In genomic region chr10:41883741-41884575, GRCm38 (mm10) we compare ENCODE assay signal across 15 mouse cellular contexts.
DNase-seq lines count a peak whose midpoint lies in the region; ATAC-seq and TF ChIP-seq lines count a peak whose summit lies in the region.
"Had no signal": no experiment of that assay in that cellular context is flagged by ENCODE, and none has a peak within 500 bp of the region (broad histone marks: within the 10 kb centered on the region; RNA-seq: fewer than 3 reads in every experiment).

No protein-coding gene starts in this region.

- peak overlapping the region; percentile 53 for H3K27ac ChIP-seq in heart, embryonic 16.5 days (ENCODE audit: low read length)
- H3K27ac ChIP-seq in stomach, embryonic 16.5 days (ENCODE audit: low read length): peak overlapping the region; percentile 42; the same call in 1 of the 2 replicates
- H3K27ac ChIP-seq in stomach, postnatal 0 days (replicated peaks): no peak overlapping the region
- H3K27ac ChIP-seq in midbrain, embryonic 10.5 days (replicated peaks): no peak overlapping the region
- H3K27ac ChIP-seq: embryonic facial prominence, embryonic 13.5 days; midbrain, embryonic 12.5 days had no signal

- H3K36me3 ChIP-seq in heart, embryonic 16.5 days (ENCODE audit: control insufficient read depth, insufficient read depth): no peaks in the 10 kb centered on the region
- no peaks in the 10 kb centered on the region for H3K36me3 ChIP-seq in stomach, embryonic 16.5 days (ENCODE audit: control insufficient read depth, insufficient read depth, low read length)
- H3K36me3 ChIP-seq in stomach, postnatal 0 days (ENCODE audit: control insufficient read depth, insufficient read depth, low read length): no peaks in the 10 kb centered on the region
- H3K36me3 ChIP-seq in midbrain, embryonic 10.5 days: no peaks in the 10 kb centered on the region
- H3K36me3 ChIP-seq: embryonic facial prominence, embryonic 13.5 days; midbrain, embryonic 12.5 days had no signal

- no peaks in the 10 kb centered on the region for H3K27me3 ChIP-seq in heart, embryonic 16.5 days (ENCODE audit: control insufficient read depth, insufficient read depth, low read length)
- no peaks in the 10 kb centered on the region for H3K27me3 ChIP-seq in stomach, embryonic 16.5 days (ENCODE audit: control insufficient read depth, insufficient read depth, low read length)
- H3K27me3 ChIP-seq in stomach, postnatal 0 days (ENCODE audit: control insufficient read depth, insufficient read depth, low read length): no peaks in the 10 kb centered on the region
- H3K27me3 ChIP-seq in midbrain, embryonic 10.5 days (ENCODE audit: low read depth, poor library complexity, severe bottlenecking): no peaks in the 10 kb centered on the region
- H3K27me3 ChIP-seq: CH12.LX; embryonic facial prominence, embryonic 13.5 days; midbrain, embryonic 12.5 days had no signal

- TF ChIP-seq CTCF in stomach, postnatal 0 days (IDR thresholded peaks at IDR 0.05; ENCODE audit: low read depth): no peak

- H3K9ac ChIP-seq in heart, embryonic 16.5 days (ENCODE audit: low read length): 0 out of 2 replicates have a peak overlapping the region, but pooled peaks have one; percentile 3
- no peak overlapping the region for H3K9ac ChIP-seq in stomach, embryonic 16.5 days (ENCODE audit: low read length)
- no peak overlapping the region for H3K9ac ChIP-seq in stomach, postnatal 0 days (ENCODE audit: low read length)
- H3K9ac ChIP-seq: embryonic facial prominence, embryonic 13.5 days; midbrain, embryonic 12.5 days had no signal

- WGBS in heart, embryonic 16.5 days: 51% methylated on average over 8 of the region's 8 CpGs
- 51% methylated on average over 8 of the region's 8 CpGs for WGBS in stomach, embryonic 16.5 days
- 53% methylated on average over 8 of the region's 8 CpGs for WGBS in stomach, postnatal 0 days
- 62% methylated on average over 8 of the region's 8 CpGs for WGBS in midbrain, embryonic 10.5 days

- ATAC-seq in heart, embryonic 16.5 days (replicated peaks; ENCODE audit: extremely low read depth, insufficient read depth, low FRiP score): no peak
- no peak for ATAC-seq in stomach, embryonic 16.5 days (ENCODE audit: insufficient read depth, low FRiP score)
- ATAC-seq in stomach, postnatal 0 days (ENCODE audit: low FRiP score, low TSS enrichment): no peak

- no peak for DNase-seq in heart, postnatal 4 days
- no peak for DNase-seq in stomach, postnatal 0 days (ENCODE audit: low spot score)
- peak; percentile 24 to 62 for DNase-seq in kidney, postnatal 25 days
- DNase-seq in telencephalon, adult 2 months (ENCODE audit: low read depth, low spot score): peak; percentile 73
- no peak for DNase-seq in midbrain, embryonic 10.5 days (ENCODE audit: low spot score)
- DNase-seq in urinary bladder, postnatal 36 days (ENCODE audit: low spot score in 2 of 2): no peak
- DNase-seq: cerebellum, adult 8-10 months; heart, postnatal 10 days; right cerebral cortex, postnatal 4 days; thymus, adult 2 months had no signal

- no peak overlapping the region for H3K4me2 ChIP-seq in heart, embryonic 16.5 days (ENCODE audit: low read depth, low read length)
- H3K4me2 ChIP-seq in stomach, embryonic 16.5 days (ENCODE audit: low read depth, low read length): no peak overlapping the region
- no peak overlapping the region for H3K4me2 ChIP-seq in stomach, postnatal 0 days (replicated peaks; ENCODE audit: low read depth)
- H3K4me2 ChIP-seq: embryonic facial prominence, embryonic 13.5 days; midbrain, embryonic 12.5 days had no signal

- no peak for TF ChIP-seq EP300 in stomach, postnatal 0 days (optimal IDR thresholded peaks at IDR 0.05)

- H3K4me3 ChIP-seq in heart, embryonic 16.5 days (ENCODE audit: low read length): no peak overlapping the region
- H3K4me3 ChIP-seq in stomach, embryonic 16.5 days (replicated peaks; ENCODE audit: low read length): no peak overlapping the region
- H3K4me3 ChIP-seq in stomach, postnatal 0 days (ENCODE audit: low read depth, low read length): no peak overlapping the region
- H3K4me3 ChIP-seq in midbrain, embryonic 10.5 days: no peak overlapping the region
- H3K4me3 ChIP-seq: embryonic facial prominence, embryonic 13.5 days; midbrain, embryonic 12.5 days had no signal

- H3K9me3 ChIP-seq in heart, embryonic 16.5 days (replicated peaks; ENCODE audit: control insufficient read depth, low read length): no peaks in the 10 kb centered on the region
- H3K9me3 ChIP-seq in stomach, embryonic 16.5 days (replicated peaks; ENCODE audit: control insufficient read depth, low read length): no peaks in the 10 kb centered on the region
- no peaks in the 10 kb centered on the region for H3K9me3 ChIP-seq in stomach, postnatal 0 days (ENCODE audit: control insufficient read depth, low read length)
- H3K9me3 ChIP-seq in midbrain, embryonic 10.5 days (replicated peaks): no peaks in the 10 kb centered on the region
- H3K9me3 ChIP-seq: embryonic facial prominence, embryonic 13.5 days; midbrain, embryonic 12.5 days had no signal

- peaks cover 31% of the 10 kb centered on the region for H3K4me1 ChIP-seq in heart, embryonic 16.5 days (ENCODE audit: control insufficient read depth, insufficient read depth, low read length)
- H3K4me1 ChIP-seq in stomach, embryonic 16.5 days (ENCODE audit: control insufficient read depth, insufficient read depth, low read length): peaks cover 10% of the 10 kb centered on the region
- H3K4me1 ChIP-seq in stomach, postnatal 0 days (replicated peaks; ENCODE audit: control insufficient read depth, insufficient read depth): no peaks in the 10 kb centered on the region
- peaks cover 39% of the 10 kb centered on the region for H3K4me1 ChIP-seq in midbrain, embryonic 10.5 days

Comparison
In these comparisons a context has a peak if more than half of its experiments do, and no peak if none do; other contexts are left out.
1. H3K27ac ChIP-seq: peak in heart, embryonic 16.5 days (single experiment) and stomach, embryonic 16.5 days (single experiment); none in stomach, postnatal 0 days (single experiment) and midbrain, embryonic 10.5 days (single experiment).
2. DNase-seq: peak in kidney, postnatal 25 days (2 of 2) and telencephalon, adult 2 months (single experiment); none in heart, postnatal 4 days (single experiment), stomach, postnatal 0 days (single experiment), midbrain, embryonic 10.5 days (single experiment) and urinary bladder, postnatal 36 days (0 of 2).